In genomic region chr19:26606321-26607155, GRCm38 (mm10) we compare ENCODE assay signal across 8 mouse cellular contexts. TPM values are rescaled to one million over a fixed set of nuclear protein-coding genes. Genes with fewer than 3 reads are reported as not detected.
A peak's percentile ranks its signal among the peaks of the same experiment; 100 is the strongest.
DNase-seq lines count a peak whose midpoint lies in the region; ATAC-seq and TF ChIP-seq lines count a peak whose summit lies in the region.

No protein-coding gene starts in this region.

- ATAC-seq in embryonic facial prominence, embryonic 12.5 days (ENCODE audit: insufficient number of reproducible peaks, insufficient read depth, low FRiP score, low TSS enrichment), result peak; percentile 25; the same call in 1 of the 2 replicates
- ATAC-seq in kidney, embryonic 14.5 days (ENCODE audit: low FRiP score, low TSS enrichment), result peak; percentile 54; the same call in 1 of the 2 replicates
- no peak for ATAC-seq in liver, embryonic 12.5 days

- peak overlapping the region; percentile 5 for H3ac ChIP-seq in myocyte (ENCODE audit: control insufficient read depth, insufficient read length)

- 0 out of 2 replicates have a peak, but pooled peaks cover 3% of the 10 kb centered on the region for H3K27me3 ChIP-seq in embryonic facial prominence, embryonic 12.5 days
- H3K27me3 ChIP-seq in heart, embryonic 10.5 days (ENCODE audit: insufficient read depth, poor library complexity, severe bottlenecking), result peaks cover 20% of the 10 kb centered on the region; the same call in 1 of the 2 replicates
- 0 out of 2 replicates have a peak, but pooled peaks cover 3% of the 10 kb centered on the region for H3K27me3 ChIP-seq in kidney, embryonic 14.5 days (ENCODE audit: control insufficient read depth, insufficient read depth, low read length)
- peaks cover 76% of the 10 kb centered on the region for H3K27me3 ChIP-seq in liver, embryonic 12.5 days (replicated peaks)
- H3K27me3 ChIP-seq in myocyte (ENCODE audit: control insufficient read depth, insufficient read depth, insufficient read length), result peaks cover 28% of the 10 kb centered on the region

- peak; percentile 72 for DNase-seq in layer of hippocampus, adult 11-12 months (ENCODE audit: low spot score)
- DNase-seq in layer of hippocampus, adult 9-10 months (ENCODE audit: low spot score), result no peak
- DNase-seq in heart, embryonic 10.5 days (ENCODE audit: low spot score), result peak; percentile 76
- DNase-seq in spleen, postnatal 36 days (ENCODE audit: low spot score in 2 of 2), result peak; percentile 79 to 80

- H3K36me3 ChIP-seq in embryonic facial prominence, embryonic 12.5 days, result no peaks in the 10 kb centered on the region
- no peaks in the 10 kb centered on the region for H3K36me3 ChIP-seq in heart, embryonic 10.5 days
- H3K36me3 ChIP-seq in kidney, embryonic 14.5 days (ENCODE audit: control insufficient read depth, insufficient read depth, low read length), result no peaks in the 10 kb centered on the region
- H3K36me3 ChIP-seq in liver, embryonic 12.5 days, result no peaks in the 10 kb centered on the region
- H3K36me3 ChIP-seq in myocyte (ENCODE audit: control insufficient read depth, insufficient read depth), result no peaks in the 10 kb centered on the region

- H3K9me3 ChIP-seq in embryonic facial prominence, embryonic 12.5 days, result no peaks in the 10 kb centered on the region
- no peaks in the 10 kb centered on the region for H3K9me3 ChIP-seq in heart, embryonic 10.5 days
- H3K9me3 ChIP-seq in kidney, embryonic 14.5 days (ENCODE audit: control insufficient read depth, low read length), result no peaks in the 10 kb centered on the region
- no peaks in the 10 kb centered on the region for H3K9me3 ChIP-seq in liver, embryonic 12.5 days (replicated peaks)

- H3K9ac ChIP-seq in embryonic facial prominence, embryonic 12.5 days, result peak overlapping the region; percentile 62
- H3K9ac ChIP-seq in kidney, embryonic 14.5 days (ENCODE audit: low read depth, low read length), result peak overlapping the region; percentile 73
- H3K9ac ChIP-seq in liver, embryonic 12.5 days, result peak overlapping the region; percentile 68

- peak overlapping the region; percentile 99 for H3K4me2 ChIP-seq in embryonic facial prominence, embryonic 12.5 days (replicated peaks)
- H3K4me2 ChIP-seq in kidney, embryonic 14.5 days (replicated peaks; ENCODE audit: low read depth, low read length), result peak overlapping the region; percentile 100
- H3K4me2 ChIP-seq in liver, embryonic 12.5 days, result peak overlapping the region; percentile 93
- peak overlapping the region; percentile 94 for H3K4me2 ChIP-seq in myocyte (ENCODE audit: low read depth)

- H3K4me3 ChIP-seq in embryonic facial prominence, embryonic 12.5 days, result peak overlapping the region; percentile 64
- peak overlapping the region; percentile 82 for H3K4me3 ChIP-seq in heart, embryonic 10.5 days
- H3K4me3 ChIP-seq in kidney, embryonic 14.5 days (ENCODE audit: low read length), result peak overlapping the region; percentile 72
- peak overlapping the region; percentile 69 for H3K4me3 ChIP-seq in liver, embryonic 12.5 days
- H3K4me3 ChIP-seq in myocyte, result peak overlapping the region; percentile 38

- TF ChIP-seq POLR2A in myocyte (IDR thresholded peaks at IDR 0.05; ENCODE audit: insufficient read length, low read depth), result no peak

- peaks cover 12% of the 10 kb centered on the region; the same call in 1 of the 2 replicates for H3K4me1 ChIP-seq in embryonic facial prominence, embryonic 12.5 days
- H3K4me1 ChIP-seq in heart, embryonic 10.5 days, result 0 out of 2 replicates have a peak, but pooled peaks cover 11% of the 10 kb centered on the region
- no peaks in the 10 kb centered on the region for H3K4me1 ChIP-seq in kidney, embryonic 14.5 days (ENCODE audit: control insufficient read depth, insufficient read depth, low read length)
- peaks cover 27% of the 10 kb centered on the region for H3K4me1 ChIP-seq in liver, embryonic 12.5 days

- under 1% methylated on average over 62 of the region's 63 CpGs for WGBS in embryonic facial prominence, embryonic 12.5 days
- under 1% methylated on average over 59 of the region's 63 CpGs for WGBS in heart, embryonic 10.5 days
- WGBS in kidney, embryonic 14.5 days, result under 1% methylated on average over 62 of the region's 63 CpGs
- under 1% methylated on average over 59 of the region's 63 CpGs for WGBS in liver, embryonic 12.5 days (ENCODE audit: insufficient replicate concordance)

- peak overlapping the region; percentile 46 for H3K27ac ChIP-seq in embryonic facial prominence, embryonic 12.5 days
- H3K27ac ChIP-seq in heart, embryonic 10.5 days, result peak overlapping the region; percentile 88
- no peak overlapping the region for H3K27ac ChIP-seq in kidney, embryonic 14.5 days (ENCODE audit: low read depth, low read length)
- H3K27ac ChIP-seq in liver, embryonic 12.5 days, result no peak overlapping the region

- H3K79me2 ChIP-seq in myocyte (ENCODE audit: control insufficient read depth, insufficient read depth), result no peaks in the 10 kb centered on the region

TF ChIP-seq in myocyte, 11 proteins besides CTCF, POLR2A, EP300 and RAD21:
- TF ChIP-seq E2F4 (IDR thresholded peaks at IDR 0.05; ENCODE audit: insufficient read depth) (no peak), CEBPB (IDR thresholded peaks at IDR 0.05; ENCODE audit: insufficient read depth, poor library complexity, severe bottlenecking) (no peak), TCF3 (IDR thresholded peaks at IDR 0.05; ENCODE audit: insufficient read length, low read depth) (no peak), MYOG (IDR thresholded peaks at IDR 0.05; ENCODE audit: control insufficient read depth in 1 of 3, insufficient read depth in 1 of 3, insufficient read length in 2 of 3, low read depth in 2 of 3) (no peak), POLR2AphosphoS2 (IDR thresholded peaks at IDR 0.05; ENCODE audit: insufficient read length, low read depth) (no peak), SRF (IDR thresholded peaks at IDR 0.05; ENCODE audit: control insufficient read depth, insufficient read length, low read depth) (no peak), MAX (IDR thresholded peaks at IDR 0.05; ENCODE audit: low read depth) (no peak), REST (IDR thresholded peaks at IDR 0.05; ENCODE audit: insufficient read depth, insufficient read length) (no peak), MYOD1 (IDR thresholded peaks at IDR 0.05; ENCODE audit: control insufficient read depth in 1 of 3, insufficient read length in 2 of 3, low read depth in 2 of 3) (no peak), USF1 (IDR thresholded peaks at IDR 0.05; ENCODE audit: low read depth) (no peak), TCF12 (IDR thresholded peaks at IDR 0.05; ENCODE audit: insufficient read depth, poor library complexity, severe bottlenecking) (no peak)
TF ChIP-seq in myocyte: peak in this region for 0.

RNA-seq across cellular contexts. Expression of gene Smarca2, which starts 1.7 kb away (rescaled TPM):
- polyA plus RNA-seq in embryonic facial prominence, embryonic 12.5 days (2016; fragmentation: Nextera tagmentation; extraction: Ambion mirVana), result 75.4 and 80.7 TPM in 2 replicates
- polyA plus RNA-seq in heart, embryonic 10.5 days (2016; fragmentation: Nextera tagmentation; extraction: Ambion mirVana), result 22.8 and 26.2 TPM in 2 replicates
- 44.1 and 46.9 TPM in 2 replicates for polyA plus RNA-seq in kidney, embryonic 14.5 days (2014; fragmentation: Nextera tagmentation; extraction: Ambion mirVana)
- polyA plus RNA-seq in liver, embryonic 12.5 days (2016; fragmentation: Nextera tagmentation; extraction: Ambion mirVana), result 7.5 and 8.1 TPM in 2 replicates
- polyA plus RNA-seq in myocyte (2012; fragmentation: generic; extraction: Trizol), result 2.0 TPM

Comparison
In these comparisons a context has a peak if more than half of its experiments do, and no peak if none do; other contexts are left out.
1. H3K27ac ChIP-seq: peak in embryonic facial prominence, embryonic 12.5 days (single experiment) and heart, embryonic 10.5 days (single experiment); none in kidney, embryonic 14.5 days (single experiment) and liver, embryonic 12.5 days (single experiment).
2. Peak in every context shown above with its lines, with median percentiles within 50 percentile points of each other: H3K4me2 ChIP-seq, H3K4me3 ChIP-seq and H3K9ac ChIP-seq.